Mouse (Mus musculus) thymus, adult 2 months (tissue): ENCODE data around the gene Sun1. TPM values are rescaled to one million over a fixed set of nuclear protein-coding genes. Genes with fewer than 3 reads are reported as not detected.

Experiments
- DNase-seq: peaks from one replicate; pipeline ENCODE4 v3.0.0; 2021
- H3K27ac ChIP-seq: fragments of 200-500 bp; 2 replicates; pipeline ENCODE4 v1.5.1; 2012; ENCODE audit warnings: low read length, control low read depth; ENCODE audit not compliant: control insufficient read depth, insufficient read depth
- H3K27me3 ChIP-seq: fragments of 200-500 bp; 2 replicates; pipeline ENCODE4 v1.6.1; 2012; ENCODE audit warnings: mild to moderate bottlenecking, low read length, moderate library complexity, mixed read lengths; ENCODE audit not compliant: control insufficient read depth, insufficient read depth
- H3K36me3 ChIP-seq: fragments of 200-500 bp; 2 replicates; pipeline ENCODE4 v1.6.1; 2012; ENCODE audit warnings: mild to moderate bottlenecking, low read length, moderate library complexity; ENCODE audit not compliant: control insufficient read depth, insufficient read depth
- H3K4me1 ChIP-seq: fragments of 200-500 bp; replicated peaks from 2 replicates; pipeline ENCODE4 v1.6.1; 2012; ENCODE audit warnings: low read length; ENCODE audit not compliant: control insufficient read depth, insufficient read depth
- H3K4me3 ChIP-seq: fragments of 200-500 bp; 2 replicates; pipeline ENCODE4 v1.5.1; 2012; ENCODE audit warnings: mild to moderate bottlenecking, low read length, control low read depth, moderate library complexity; ENCODE audit not compliant: control insufficient read depth, insufficient read depth
- CTCF ChIP-seq: fragments of 200-500 bp; IDR thresholded peaks from 2 replicates; pipeline ENCODE4 v1.5.1; 2012; ENCODE audit warnings: mild to moderate bottlenecking, control low read depth, low read length, moderate library complexity, borderline replicate concordance; ENCODE audit not compliant: control insufficient read depth, poor library complexity, insufficient read depth; ENCODE audit errors: extremely low read depth
- POLR2A ChIP-seq: fragments of 200-500 bp; IDR thresholded peaks from 2 replicates; pipeline ENCODE4 v1.6.1; 2012; ENCODE audit warnings: mild to moderate bottlenecking, low read length, control low read depth, moderate library complexity; ENCODE audit not compliant: control insufficient read depth, poor library complexity, insufficient read depth; ENCODE audit errors: extremely low read depth
- WGBS: fragments of 180-500 bp; shearing (Covaris S2); methylation state at CpG from one replicate; pipeline ENCODE4 v1.1.7; 2018; 5-methylcytosine and 5-hydroxymethylcytosine counted together
- polyA plus RNA-seq: library from polyadenylated mRNA; depleted of rRNA; stranded (reverse); fragments of >200 nt; gene quantifications from 2 replicates; pipeline ENCODE4 v1.2.3, GENCODE M21; 2012

Gene Sun1
- polyA plus RNA-seq, 1 experiment = 36.3 TPM

GRCm38 (mm10) chr5:139227236-139227635 lies 26.8 kb downstream of the Sun1 start:
- Histone ChIP-seq H3K27ac (no peak overlapping the region), H3K4me3 (no peak overlapping the region), H3K27me3 (no peaks in the 10 kb centered on the region), H3K4me1 (no peaks in the 10 kb centered on the region), H3K36me3 (peaks cover 41% of the 10 kb centered on the region)
- WGBS = 93% methylated on average over 4 of the region's 4 CpGs
- DNase-seq = no peak
- TF ChIP-seq CTCF = no peak
- TF ChIP-seq POLR2A = no peak

GRCm38 (mm10) chr5:139227645-139228044 lies 27.2 kb downstream of the Sun1 start:
- H3K4me1 ChIP-seq = no peaks in the 10 kb centered on the region
- 97% methylated on average over 2 of the region's 2 CpGs for WGBS
- no peak for DNase-seq
- H3K27me3 ChIP-seq = no peaks in the 10 kb centered on the region
- H3K27ac ChIP-seq = no peak overlapping the region
- no peak overlapping the region for H3K4me3 ChIP-seq
- TF ChIP-seq POLR2A = no peak
- TF ChIP-seq CTCF = no peak
- peaks cover 41% of the 10 kb centered on the region for H3K36me3 ChIP-seq

GRCm38 (mm10) chr5:139228318-139228717 lies 27.9 kb downstream of the Sun1 start:
- Histone ChIP-seq H3K27ac (no peak overlapping the region), H3K4me1 (no peaks in the 10 kb centered on the region), H3K27me3 (no peaks in the 10 kb centered on the region), H3K36me3 (peaks cover 44% of the 10 kb centered on the region), H3K4me3 (no peak overlapping the region)
- DNase-seq = no peak
- 97% methylated on average over 3 of the region's 3 CpGs for WGBS
- TF ChIP-seq POLR2A (no peak), CTCF (no peak)

- 99% methylated on average over 3 of the region's 3 CpGs for WGBS
- no peaks in the 10 kb centered on the region for H3K27me3 ChIP-seq
- no peak overlapping the region for H3K4me3 ChIP-seq
- no peak overlapping the region for H3K27ac ChIP-seq
- no peak for DNase-seq
- H3K4me1 ChIP-seq = no peaks in the 10 kb centered on the region
- H3K36me3 ChIP-seq = peaks cover 37% of the 10 kb centered on the region
- TF ChIP-seq CTCF (no peak), POLR2A (no peak)
These were observed 29.3 kb downstream of the Sun1 start for GRCm38 (mm10) chr5:139229716-139230115.

- 96% methylated on average over 3 of the region's 3 CpGs for WGBS
- Histone ChIP-seq H3K27ac (no peak overlapping the region), H3K27me3 (no peaks in the 10 kb centered on the region), H3K36me3 (peaks cover 31% of the 10 kb centered on the region), H3K4me3 (no peak overlapping the region), H3K4me1 (no peaks in the 10 kb centered on the region)
- no peak for TF ChIP-seq CTCF
- TF ChIP-seq POLR2A = no peak
- DNase-seq = no peak
These were observed 31.6 kb downstream of the Sun1 start for GRCm38 (mm10) chr5:139232083-139232482.

- Histone ChIP-seq H3K36me3 (peaks cover 34% of the 10 kb centered on the region), H3K4me1 (no peaks in the 10 kb centered on the region), H3K4me3 (no peak overlapping the region), H3K27me3 (no peaks in the 10 kb centered on the region), H3K27ac (no peak overlapping the region)
- 91% methylated on average over 4 of the region's 4 CpGs for WGBS
- TF ChIP-seq CTCF = no peak
- no peak for TF ChIP-seq POLR2A
- no peak for DNase-seq
These were observed 34.0 kb downstream of the Sun1 start for GRCm38 (mm10) chr5:139234423-139234822.

- Histone ChIP-seq H3K4me3 (no peak overlapping the region), H3K27ac (no peak overlapping the region), H3K27me3 (no peaks in the 10 kb centered on the region), H3K36me3 (peaks cover 55% of the 10 kb centered on the region), H3K4me1 (no peaks in the 10 kb centered on the region)
- DNase-seq = no peak
- WGBS = 93% methylated on average over 4 of the region's 4 CpGs
- TF ChIP-seq CTCF (no peak), POLR2A (no peak)
These were observed 37.0 kb downstream of the Sun1 start for GRCm38 (mm10) chr5:139237436-139237835.
